ENCODE assay signal across 10 mouse cellular contexts in the genomic region with DNA sequence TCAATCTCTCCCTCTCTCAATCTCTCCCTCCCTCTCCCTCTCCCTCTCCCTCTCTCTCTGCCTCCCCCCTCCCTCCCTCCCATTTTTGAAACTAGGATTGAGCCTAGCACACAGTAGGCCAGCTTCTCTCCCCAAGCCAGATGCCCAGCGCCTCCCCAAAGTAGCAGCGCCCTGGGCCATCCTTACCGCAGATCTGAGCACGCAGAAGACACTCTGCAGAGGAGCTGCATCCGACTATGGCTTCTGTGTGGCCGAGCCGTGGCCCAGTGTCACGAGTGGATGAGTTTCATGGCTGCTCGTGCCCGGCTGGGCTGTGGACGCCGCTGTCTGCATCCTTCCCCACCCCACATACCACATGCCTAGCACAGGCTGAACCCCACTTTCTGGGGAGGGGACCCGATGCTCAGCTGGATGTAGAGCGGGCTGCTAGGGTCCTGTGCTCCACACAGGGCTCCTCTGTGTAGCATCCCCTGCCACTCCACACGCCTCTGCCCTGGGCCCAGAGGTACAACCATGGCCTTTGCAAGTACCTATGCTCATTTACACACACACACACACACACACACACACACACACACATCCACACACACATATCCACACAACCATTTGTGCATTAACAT. TPM values are rescaled to one million over a fixed set of nuclear protein-coding genes. Genes with fewer than 3 reads are reported as not detected.
DNase-seq lines count a peak whose midpoint lies in the region; ATAC-seq lines count a peak whose summit lies in the region.
"Had no signal": no experiment of that assay in that cellular context is flagged by ENCODE, and none has a peak within 500 bp of the region (broad histone marks: within the 10 kb centered on the region; RNA-seq: fewer than 3 reads in every experiment).

No protein-coding gene starts in this region.

- peak; percentile 21; the same call in 1 of the 2 replicates for ATAC-seq in forebrain, embryonic 13.5 days
- ATAC-seq in forebrain, embryonic 12.5 days (ENCODE audit: low FRiP score), result no peak; the same call in 1 of the 2 replicates
- peak; percentile 21; the same call in 1 of the 2 replicates for ATAC-seq in liver, embryonic 16.5 days (ENCODE audit: low read depth)
- peak; percentile 42; the same call in 1 of the 2 replicates for ATAC-seq in neural tube, embryonic 15.5 days (ENCODE audit: low FRiP score)

- no peak overlapping the region for H3K9ac ChIP-seq in forebrain, embryonic 13.5 days
- no peak overlapping the region for H3K9ac ChIP-seq in forebrain, embryonic 12.5 days
- no peak overlapping the region for H3K9ac ChIP-seq in liver, embryonic 16.5 days (ENCODE audit: low read depth, low read length)
- no peak overlapping the region for H3K9ac ChIP-seq in neural tube, embryonic 15.5 days (replicated peaks)

- no peak overlapping the region for H3K27ac ChIP-seq in forebrain, embryonic 13.5 days
- H3K27ac ChIP-seq in forebrain, embryonic 12.5 days, result no peak overlapping the region
- no peak overlapping the region for H3K27ac ChIP-seq in liver, embryonic 16.5 days (ENCODE audit: low read length)
- H3K27ac ChIP-seq in neural tube, embryonic 15.5 days (replicated peaks), result no peak overlapping the region
- H3K27ac ChIP-seq: limb, embryonic 13.5 days had no signal

- H3K27me3 ChIP-seq in forebrain, embryonic 13.5 days, result no peaks in the 10 kb centered on the region
- no peaks in the 10 kb centered on the region for H3K27me3 ChIP-seq in forebrain, embryonic 12.5 days
- no peaks in the 10 kb centered on the region for H3K27me3 ChIP-seq in liver, embryonic 16.5 days (ENCODE audit: control insufficient read depth, insufficient read depth, low read depth, low read length)
- H3K27me3 ChIP-seq in neural tube, embryonic 15.5 days (replicated peaks), result no peaks in the 10 kb centered on the region
- H3K27me3 ChIP-seq: limb, embryonic 13.5 days had no signal

- WGBS in forebrain, embryonic 13.5 days, result 64% methylated on average over 15 of the region's 15 CpGs
- 63% methylated on average over 15 of the region's 15 CpGs for WGBS in forebrain, embryonic 12.5 days
- 46% methylated on average over 15 of the region's 15 CpGs for WGBS in liver, embryonic 16.5 days (ENCODE audit: insufficient replicate concordance)
- 60% methylated on average over 15 of the region's 15 CpGs for WGBS in neural tube, embryonic 15.5 days

- H3K36me3 ChIP-seq in forebrain, embryonic 13.5 days (ENCODE audit: poor library complexity, severe bottlenecking), result no peaks in the 10 kb centered on the region
- H3K36me3 ChIP-seq in forebrain, embryonic 12.5 days (replicated peaks), result no peaks in the 10 kb centered on the region
- H3K36me3 ChIP-seq in liver, embryonic 16.5 days (ENCODE audit: control insufficient read depth, insufficient read depth), result no peaks in the 10 kb centered on the region
- H3K36me3 ChIP-seq in neural tube, embryonic 15.5 days, result no peaks in the 10 kb centered on the region
- H3K36me3 ChIP-seq: limb, embryonic 13.5 days had no signal

- no peaks in the 10 kb centered on the region for H3K4me1 ChIP-seq in forebrain, embryonic 13.5 days
- 0 out of 2 replicates have a peak, but pooled peaks cover 5% of the 10 kb centered on the region for H3K4me1 ChIP-seq in forebrain, embryonic 12.5 days
- H3K4me1 ChIP-seq in liver, embryonic 16.5 days (ENCODE audit: control insufficient read depth, low read depth, low read length), result no peaks in the 10 kb centered on the region
- H3K4me1 ChIP-seq in neural tube, embryonic 15.5 days, result peaks cover 4% of the 10 kb centered on the region; the same call in 1 of the 2 replicates
- H3K4me1 ChIP-seq: limb, embryonic 13.5 days had no signal

- H3K4me2 ChIP-seq in forebrain, embryonic 13.5 days, result no peak overlapping the region
- no peak overlapping the region for H3K4me2 ChIP-seq in forebrain, embryonic 12.5 days
- H3K4me2 ChIP-seq in liver, embryonic 16.5 days (ENCODE audit: low read depth, low read length), result no peak overlapping the region
- H3K4me2 ChIP-seq in neural tube, embryonic 15.5 days, result 0 out of 2 replicates have a peak overlapping the region, but pooled peaks have one; percentile 76

- H3K4me3 ChIP-seq in forebrain, embryonic 13.5 days, result no peak overlapping the region
- H3K4me3 ChIP-seq in forebrain, embryonic 12.5 days (replicated peaks), result no peak overlapping the region
- no peak overlapping the region for H3K4me3 ChIP-seq in liver, embryonic 16.5 days (ENCODE audit: low read depth, low read length)
- H3K4me3 ChIP-seq in neural tube, embryonic 15.5 days (replicated peaks), result no peak overlapping the region

- peak; percentile 2 for DNase-seq in thymus, postnatal 14 days
- no peak for DNase-seq in thymus, postnatal 10 days (ENCODE audit: low spot score in 2 of 2)
- DNase-seq in retina, postnatal 1 day, result no peak
- no peak for DNase-seq in cerebellum, adult 9-11 months
- DNase-seq: gastrocnemius, postnatal 36 days had no signal

- 0 out of 2 replicates have a peak, but pooled peaks cover 3% of the 10 kb centered on the region for H3K9me3 ChIP-seq in forebrain, embryonic 13.5 days (replicated peaks)
- peaks cover 3% of the 10 kb centered on the region; the same call in 1 of the 2 replicates for H3K9me3 ChIP-seq in forebrain, embryonic 12.5 days
- H3K9me3 ChIP-seq in liver, embryonic 16.5 days (replicated peaks; ENCODE audit: control insufficient read depth, low read length), result no peaks in the 10 kb centered on the region
- H3K9me3 ChIP-seq in neural tube, embryonic 15.5 days (replicated peaks), result no peaks in the 10 kb centered on the region
- H3K9me3 ChIP-seq: limb, embryonic 13.5 days had no signal

RNA-seq across cellular contexts. Expression of a gene that starts 26.5 kb away (rescaled TPM):
- polyA plus RNA-seq in forebrain, embryonic 13.5 days (2015; fragmentation: Nextera tagmentation; extraction: Ambion mirVana), result not detected in 2 replicates
- not detected in 2 replicates for polyA plus RNA-seq in forebrain, embryonic 12.5 days (2016; fragmentation: Nextera tagmentation; extraction: Ambion mirVana)
- not detected in 2 replicates for polyA plus RNA-seq in liver, embryonic 16.5 days (2015; fragmentation: Nextera tagmentation; extraction: Ambion mirVana)
- polyA plus RNA-seq in neural tube, embryonic 15.5 days (2015; fragmentation: Nextera tagmentation; extraction: Ambion mirVana), result not detected in 2 replicates
- polyA plus RNA-seq: limb, embryonic 13.5 days had no signal

RNA-seq across cellular contexts. Expression of a gene that starts 29.2 kb away (rescaled TPM):
- polyA plus RNA-seq in forebrain, embryonic 13.5 days (2015; fragmentation: Nextera tagmentation; extraction: Ambion mirVana), result not detected in 2 replicates
- polyA plus RNA-seq in forebrain, embryonic 12.5 days (2016; fragmentation: Nextera tagmentation; extraction: Ambion mirVana), result not detected in 2 replicates
- polyA plus RNA-seq in liver, embryonic 16.5 days (2015; fragmentation: Nextera tagmentation; extraction: Ambion mirVana), result not detected in 2 replicates
- polyA plus RNA-seq in neural tube, embryonic 15.5 days (2015; fragmentation: Nextera tagmentation; extraction: Ambion mirVana), result not detected in 2 replicates

RNA-seq across cellular contexts. Expression of a gene that starts 38.7 kb away (rescaled TPM):
- not detected in 2 replicates for polyA plus RNA-seq in forebrain, embryonic 13.5 days (2015; fragmentation: Nextera tagmentation; extraction: Ambion mirVana)
- not detected in 2 replicates for polyA plus RNA-seq in forebrain, embryonic 12.5 days (2016; fragmentation: Nextera tagmentation; extraction: Ambion mirVana)
- not detected in 2 replicates for polyA plus RNA-seq in liver, embryonic 16.5 days (2015; fragmentation: Nextera tagmentation; extraction: Ambion mirVana)
- not detected in 2 replicates for polyA plus RNA-seq in neural tube, embryonic 15.5 days (2015; fragmentation: Nextera tagmentation; extraction: Ambion mirVana)
- polyA plus RNA-seq: limb, embryonic 13.5 days had no signal
